Mouse (Mus musculus) olfactory bulb, adult 2 months (tissue): ENCODE results near the gene Gm5485.

ENCODE experiments used
- CTCF ChIP-seq: fragments of 200-500 bp; IDR thresholded peaks from 2 replicates; pipeline ENCODE4 v1.5.1; 2012; ENCODE audit warnings: low read depth, mild to moderate bottlenecking, low read length, moderate library complexity; ENCODE audit not compliant: insufficient read depth
- POLR2A ChIP-seq: fragments of 200-500 bp; IDR thresholded peaks from 2 replicates; pipeline ENCODE4 v1.6.1; 2012; ENCODE audit warnings: mild to moderate bottlenecking, low read depth, low read length, moderate library complexity; ENCODE audit not compliant: insufficient read depth

DNA sequence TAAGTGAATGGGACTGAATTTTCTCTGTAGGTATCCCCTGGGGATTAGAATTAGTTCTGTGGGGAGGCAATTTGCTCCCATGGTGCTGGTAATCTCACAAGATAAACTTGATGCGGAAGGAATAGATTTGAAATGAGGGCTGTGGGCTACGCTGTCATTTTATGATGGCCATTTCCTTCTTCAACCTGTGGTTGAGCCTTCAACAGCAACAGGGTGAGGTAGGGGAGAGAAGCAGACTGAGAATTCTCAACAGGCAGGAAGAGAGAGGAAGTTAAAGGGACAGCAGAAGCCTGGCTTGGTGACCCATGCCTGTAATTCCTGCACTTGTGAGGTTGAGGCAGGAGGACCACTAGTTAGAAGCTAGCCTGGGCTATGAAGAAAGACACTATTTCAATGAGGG, 6.8 kb upstream of the Gm5485 start:
- TF ChIP-seq POLR2A (no peak), CTCF (no peak)
